In genomic region chr12:81199280-81199955, GRCm38 (mm10) we compare ENCODE assay signal across 9 mouse cellular contexts.
DNase-seq lines count a peak whose midpoint lies in the region; ATAC-seq lines count a peak whose summit lies in the region.
"Had no signal": no experiment of that assay in that cellular context is flagged by ENCODE, and none has a peak within 500 bp of the region (broad histone marks: within the 10 kb centered on the region; RNA-seq: fewer than 3 reads in every experiment).

No protein-coding gene starts in this region.

- no peaks in the 10 kb centered on the region for H3K9me3 ChIP-seq in forebrain, embryonic 12.5 days
- H3K9me3 ChIP-seq: heart, embryonic 13.5 days had no signal

- H3K4me3 ChIP-seq in forebrain, embryonic 12.5 days (replicated peaks), result no peak overlapping the region
- H3K4me3 ChIP-seq: heart, embryonic 13.5 days had no signal

- peak; percentile 79 for ATAC-seq in forebrain, embryonic 12.5 days (ENCODE audit: low FRiP score)
- peak; percentile 55 to 66; a peak in 2 of 4 replicates for ATAC-seq in hematopoietic stem cell, adult 5-6 weeks (replicated peaks in 1 of 2; ENCODE audit: insufficient read depth in 1 of 2, low FRiP score in 2 of 2, low TSS enrichment in 1 of 2, low read depth in 1 of 2, poor library complexity in 2 of 2, severe bottlenecking in 2 of 2)
- ATAC-seq in inflammation-experienced regulatory T-cells, adult 6 months, result no peak

- H3K4me2 ChIP-seq in forebrain, embryonic 12.5 days, result peak overlapping the region; percentile 35
- H3K4me2 ChIP-seq: heart, embryonic 13.5 days had no signal

- no peak overlapping the region for H3K27ac ChIP-seq in forebrain, embryonic 12.5 days
- H3K27ac ChIP-seq: heart, embryonic 13.5 days had no signal

- no peak overlapping the region for H3K9ac ChIP-seq in forebrain, embryonic 12.5 days
- H3K9ac ChIP-seq: heart, embryonic 13.5 days had no signal

- H3K4me1 ChIP-seq in forebrain, embryonic 12.5 days, result peaks cover 19% of the 10 kb centered on the region
- H3K4me1 ChIP-seq: heart, embryonic 13.5 days had no signal

- 34% methylated on average over 23 of the region's 23 CpGs for WGBS in forebrain, embryonic 12.5 days

- peaks cover 8% of the 10 kb centered on the region; the same call in 1 of the 2 replicates for H3K27me3 ChIP-seq in forebrain, embryonic 12.5 days
- H3K27me3 ChIP-seq: heart, embryonic 13.5 days had no signal

- no peaks in the 10 kb centered on the region for H3K36me3 ChIP-seq in forebrain, embryonic 12.5 days (replicated peaks)
- H3K36me3 ChIP-seq: heart, embryonic 13.5 days had no signal

- DNase-seq in MN1 (ENCODE audit: low spot score), result peak; percentile 83
- peak; percentile 96 for DNase-seq in brain, adult 2 months (ENCODE audit: low read depth, low spot score)
- DNase-seq in layer of hippocampus, postnatal 14 days (ENCODE audit: low spot score in 2 of 2), result peak; percentile 69 to 82
- peak; percentile 61 for DNase-seq in lung, postnatal 14 days
- DNase-seq in right cerebral cortex, postnatal 10 days (ENCODE audit: low spot score in 2 of 2), result peak; percentile 83 to 87
